Mouse (Mus musculus) left cerebral cortex, postnatal 10 days (tissue): ENCODE data around the gene Nmnat2. TPM values are rescaled to one million over a fixed set of nuclear protein-coding genes. Genes with fewer than 3 reads are reported as not detected.
A peak's percentile ranks its signal among the peaks of the same experiment; 100 is the strongest.

Experiments
- DNase-seq, 2 experiments: peaks; one replicate each; pipeline ENCODE4 v3.0.0; 2021 to 2022; ENCODE audit warnings: low spot score in 2 of 2, mixed read lengths in 1 of 2; ENCODE audit errors: extremely low spot score in 1 of 2
- intact Hi-C: fragments of 180-260 bp; cut with DNase I; formaldehyde crosslinking; loops from one replicate; pipeline ENCODE4 v1.15.1; 2025
- total RNA-seq, 2 experiments: library from RNA; stranded (reverse); gene quantifications; 2 replicates each; pipeline ENCODE4 v1.2.3; 2021

Nmnat2 gene
- 100 to 1,000 TPM; 136 to 140 TPM for total RNA-seq

DNA sequence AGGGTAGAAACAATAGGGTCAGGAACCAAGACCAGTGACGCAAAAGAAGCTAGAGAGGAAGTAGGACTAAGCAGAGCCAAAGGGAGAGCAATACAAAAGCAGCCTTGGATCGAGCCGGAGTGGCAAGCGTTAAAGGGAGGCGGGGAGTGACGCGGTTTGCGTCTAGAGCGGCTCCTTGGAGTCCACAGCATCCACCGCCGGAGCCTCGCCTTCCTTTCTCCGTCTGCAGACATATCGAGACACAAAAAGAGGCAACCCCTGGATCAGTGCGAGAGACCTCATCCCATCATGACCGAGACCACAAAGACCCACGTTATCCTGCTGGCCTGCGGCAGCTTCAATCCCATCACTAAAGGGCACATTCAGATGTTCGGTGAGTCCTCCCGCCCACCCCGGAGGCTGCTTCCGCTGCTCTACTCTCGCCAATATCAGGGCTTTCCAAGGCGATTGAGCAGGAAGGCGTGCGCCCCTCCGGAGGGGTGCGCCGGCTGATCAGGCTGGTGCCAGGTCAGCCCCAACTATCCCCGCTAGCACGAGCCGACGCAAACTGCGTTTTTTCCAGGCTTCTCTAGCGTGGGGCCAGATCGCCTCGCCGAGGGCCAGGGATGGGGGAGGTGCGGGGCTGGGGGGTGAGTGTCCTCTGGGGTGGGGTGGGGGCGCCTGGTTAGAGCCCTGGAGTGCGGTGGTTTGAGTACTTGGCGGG lies at the start of gene Nmnat2:
Nmnat2 (plus strand) TSS at position 173 of the 703 bp plus-strand sequence.
- DNase-seq, result peak; percentile 76 to 84
- intact Hi-C loops, result loop anchor here (5.0 kb wide), 1 partner anchor 48 kb away; no protein-coding TSS in a partner anchor

DNA sequence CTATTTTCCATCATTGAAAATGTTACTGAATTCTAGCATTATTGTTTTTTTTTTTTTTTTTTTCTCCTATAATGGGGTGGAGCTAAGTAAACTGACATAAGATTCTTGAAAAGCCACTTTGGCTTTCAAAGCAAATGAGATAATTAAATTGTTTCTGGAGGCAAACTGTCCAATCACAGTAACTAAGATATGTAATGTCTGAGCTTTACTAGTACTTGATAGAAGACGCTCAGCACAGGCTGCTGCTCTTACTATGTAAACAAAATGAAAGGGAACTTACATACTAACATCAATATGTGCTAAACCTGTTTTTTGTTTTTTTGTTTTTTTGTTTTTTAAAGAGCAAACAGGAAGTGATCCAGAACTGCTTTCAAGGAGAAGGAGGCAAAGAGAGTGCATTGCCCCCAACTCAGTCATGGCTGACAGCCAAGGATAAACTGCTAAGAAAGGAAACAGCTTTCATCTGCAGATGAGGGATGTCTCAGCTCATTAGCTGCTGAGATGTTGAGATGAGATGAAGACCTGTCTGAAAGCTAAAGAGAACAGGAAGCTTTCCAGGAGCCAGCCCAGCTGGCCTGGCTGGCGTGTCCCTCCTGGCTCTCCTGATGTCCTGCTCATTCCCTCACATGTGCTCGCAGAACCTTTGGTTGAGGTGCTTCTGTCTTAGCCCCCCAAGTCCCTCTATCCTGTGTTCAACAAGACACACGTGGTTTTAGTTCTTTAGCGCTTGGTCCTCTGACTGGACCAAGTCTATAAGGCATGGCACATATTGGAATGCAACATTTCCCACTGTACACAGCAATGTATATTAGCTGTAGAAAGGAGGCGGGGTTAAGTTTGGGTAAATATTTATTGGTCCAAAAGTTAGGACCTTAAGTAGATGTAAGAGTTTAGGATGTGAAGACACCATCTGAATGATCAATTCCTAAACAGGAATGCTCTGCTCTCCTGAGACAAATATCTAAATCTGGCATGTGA lies 41.0 kb upstream of the Nmnat2 start:
- no peak for DNase-seq
- intact Hi-C loops, result no loop called here

DNA sequence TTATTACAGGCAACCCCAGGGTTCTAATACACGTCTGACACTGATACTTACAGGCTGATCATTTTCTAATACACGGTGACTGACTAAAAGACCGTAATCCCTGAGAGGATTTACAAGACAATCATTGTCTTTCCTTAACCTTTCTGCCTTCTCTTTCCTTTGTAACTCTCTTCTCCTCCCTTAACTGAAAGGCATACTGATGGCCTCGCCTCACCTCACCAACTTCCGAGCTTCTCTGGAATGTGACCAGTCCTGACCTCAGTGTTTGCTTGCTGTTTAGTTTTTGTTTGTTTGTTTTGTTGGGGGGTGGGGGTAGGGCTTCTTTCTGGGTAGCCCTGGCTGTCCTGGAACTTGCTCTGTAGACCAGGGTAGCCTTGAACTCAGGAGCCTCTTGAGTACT lies 39.0 kb upstream of the Nmnat2 start:
- intact Hi-C loops, result no loop called here
- no peak for DNase-seq

- intact Hi-C loops, result no loop called here
- no peak for DNase-seq
Measured at GRCm38 (mm10) chr1:152916936-152917335, 37.9 kb upstream of the Nmnat2 start.

- DNase-seq, result no peak
- intact Hi-C loops, result no loop called here
Measured at GRCm38 (mm10) chr1:152917626-152918025, 37.2 kb upstream of the Nmnat2 start.

GRCm38 (mm10) chr1:152921786-152922185 lies 33.0 kb upstream of the Nmnat2 start:
- no peak for DNase-seq
- intact Hi-C loops, result no loop called here

- intact Hi-C loops, result no loop called here
- no peak for DNase-seq
Measured at GRCm38 (mm10) chr1:152933962-152934361, 20.8 kb upstream of the Nmnat2 start.

GRCm38 (mm10) chr1:152935476-152935875 lies 19.3 kb upstream of the Nmnat2 start:
- no peak for DNase-seq
- intact Hi-C loops, result no loop called here

DNA sequence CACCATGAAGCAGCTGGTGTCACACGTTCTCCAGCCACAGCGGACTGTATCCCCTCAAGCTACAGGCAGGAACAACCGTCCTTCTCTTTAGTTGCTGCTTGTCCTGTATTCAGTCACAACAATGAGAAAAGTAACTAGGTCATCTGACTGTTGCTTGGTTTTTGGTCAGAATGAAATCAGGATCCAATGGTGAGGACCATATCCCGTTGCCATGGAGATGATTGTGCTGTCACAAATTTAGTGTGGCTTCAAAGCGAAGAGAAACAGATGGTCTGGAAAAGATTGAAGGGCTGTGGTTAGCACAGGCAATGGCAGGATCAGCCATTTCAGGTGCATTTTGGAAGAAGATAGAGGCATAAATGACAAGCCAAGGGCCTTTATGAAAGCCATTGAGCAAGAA lies 18.4 kb upstream of the Nmnat2 start:
- intact Hi-C loops, result no loop called here
- DNase-seq, result no peak

DNA sequence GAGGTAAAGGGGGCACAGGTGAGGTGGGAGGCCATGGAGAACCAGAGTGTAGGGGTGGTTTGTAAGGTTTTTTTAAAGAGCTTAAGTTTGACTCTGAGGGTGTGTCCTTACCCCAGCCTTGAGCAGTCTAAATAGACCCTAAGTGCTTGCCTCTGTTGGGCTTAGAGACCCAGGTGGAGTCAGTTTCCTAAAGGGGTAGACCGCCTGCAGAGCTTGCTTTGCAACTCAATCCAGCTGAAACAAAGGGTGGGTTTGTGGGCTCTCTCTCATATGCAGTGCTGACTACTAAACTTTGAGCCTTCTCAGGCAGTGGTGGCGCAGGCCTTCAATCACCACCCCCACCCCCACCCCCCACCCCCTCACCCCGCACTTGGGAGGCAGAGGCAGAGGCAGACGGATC lies 11.8 kb upstream of the Nmnat2 start:
- DNase-seq, result no peak
- intact Hi-C loops, result no loop called here

DNA sequence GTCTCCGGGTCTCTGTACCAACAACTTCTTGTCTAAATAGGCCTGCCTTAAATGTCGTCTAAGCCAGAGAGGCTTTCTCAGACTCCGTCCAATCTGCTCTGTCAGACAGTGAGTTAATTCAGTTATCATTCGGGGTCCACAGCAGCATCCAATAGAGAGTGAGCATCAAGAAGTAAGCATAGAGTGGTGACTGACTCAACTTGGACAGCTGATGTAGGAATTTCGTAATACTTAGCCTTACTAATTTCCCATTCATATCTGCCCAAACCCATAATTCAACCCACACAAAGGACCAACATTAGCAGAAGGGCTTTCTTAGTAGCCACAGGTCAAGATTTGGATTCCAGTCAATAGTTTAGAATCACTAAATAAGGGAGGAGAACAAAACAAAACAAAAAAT lies 626 bp upstream of the Nmnat2 start:
- intact Hi-C loops, result no loop called here
- no peak for DNase-seq

- intact Hi-C loops, result loop anchor here (5.0 kb wide), 1 partner anchor 48 kb away; no protein-coding TSS in a partner anchor
- peak; percentile 29 to 64 for DNase-seq
Measured at GRCm38 (mm10) chr1:152955564-152956211, 895 bp downstream of the Nmnat2 start.

- intact Hi-C loops, result loop anchor here (5.0 kb wide), 1 partner anchor 49 kb away; no protein-coding TSS in a partner anchor
- DNase-seq, result peak in 1 of 2 experiments; percentile 80
Measured at GRCm38 (mm10) chr1:152956221-152956620, 1.4 kb downstream of the Nmnat2 start.

GRCm38 (mm10) chr1:152964344-152964743 lies 9.6 kb downstream of the Nmnat2 start:
- intact Hi-C loops, result no loop called here
- no peak for DNase-seq

DNA sequence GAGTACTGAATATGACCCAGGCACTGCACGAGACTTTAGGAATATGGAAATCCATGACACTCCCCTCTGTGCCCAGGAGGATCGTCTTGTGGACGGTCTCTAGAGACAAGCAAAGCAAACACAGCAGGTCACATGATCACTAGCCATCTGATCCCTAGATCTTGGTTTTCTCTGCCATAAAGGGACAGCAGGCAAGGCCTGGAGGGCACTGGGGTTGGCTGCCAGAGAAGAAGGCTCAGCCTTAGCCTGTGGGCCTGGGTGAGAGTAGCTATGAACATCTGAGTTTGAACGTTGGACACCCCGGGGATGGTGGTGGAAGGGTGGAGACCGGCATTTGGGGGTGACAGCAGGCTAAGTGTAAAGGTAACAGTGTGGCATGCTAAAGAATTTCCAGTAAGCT lies 11.4 kb downstream of the Nmnat2 start:
- DNase-seq, result no peak
- intact Hi-C loops, result no loop called here

DNA sequence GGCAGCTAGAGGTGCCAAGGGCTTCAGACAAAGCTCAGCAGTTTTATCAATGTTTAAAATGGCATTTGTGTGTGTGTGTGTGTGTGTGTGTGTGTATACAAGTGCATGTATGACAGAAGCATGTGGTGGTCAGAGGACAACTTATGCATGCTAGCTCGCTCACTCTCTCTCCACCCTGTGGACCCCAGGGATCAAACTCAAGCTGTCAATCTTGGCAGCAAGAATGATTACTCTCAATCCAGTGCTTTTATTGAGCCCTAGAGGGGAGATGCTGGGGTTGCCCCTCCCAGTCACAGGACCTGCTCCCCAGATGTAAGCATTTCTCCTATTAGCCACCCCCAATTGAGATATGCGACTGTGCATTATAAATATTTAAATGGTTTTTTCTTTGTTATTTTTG lies 11.9 kb downstream of the Nmnat2 start:
- DNase-seq, result no peak
- intact Hi-C loops, result no loop called here

- DNase-seq, result no peak
- intact Hi-C loops, result no loop called here
Measured at GRCm38 (mm10) chr1:152969081-152969480, 14.3 kb downstream of the Nmnat2 start.

DNA sequence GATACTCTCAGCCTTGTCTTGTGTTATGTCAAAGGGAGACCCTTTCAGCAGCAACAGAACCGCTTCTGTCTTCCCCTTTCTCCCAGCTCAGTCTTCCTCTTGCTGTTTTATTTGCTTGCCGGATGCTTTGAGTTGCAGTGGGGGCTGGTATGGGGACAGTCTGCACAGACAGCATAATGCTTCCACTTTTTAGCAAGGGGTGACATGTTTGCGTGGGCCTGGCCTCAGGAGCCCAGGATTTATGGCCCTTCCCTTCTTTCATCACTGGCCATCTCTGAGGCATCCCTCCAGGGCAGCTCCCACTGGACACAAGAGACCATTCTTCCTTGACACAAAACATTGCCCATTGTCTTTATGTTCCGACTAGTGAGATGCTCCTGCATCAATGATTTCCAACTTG lies 18.2 kb downstream of the Nmnat2 start:
- no peak for DNase-seq
- intact Hi-C loops, result no loop called here

- intact Hi-C loops, result no loop called here
- DNase-seq, result no peak
Measured at GRCm38 (mm10) chr1:152973421-152973820, 18.6 kb downstream of the Nmnat2 start.
